Mouse (Mus musculus) lung, postnatal 0 days (tissue): ENCODE results near the gene Nenf. TPM values are rescaled to one million over a fixed set of nuclear protein-coding genes. Genes with fewer than 3 reads are reported as not detected.

ENCODE experiments used
- ATAC-seq: fragments of 200-750 bp; cut with Nextera tagmentation; 2 replicates; pipeline ENCODE4 v1.8.0; 2017; ENCODE audit warnings: moderate library complexity
- DNase-seq: peaks from one replicate; pipeline ENCODE4 v3.0.0-alpha.2; 2016; ENCODE audit warnings: low spot score
- H3K27ac ChIP-seq: fragments of 300-500 bp; sonication (generic); 2 replicates; pipeline ENCODE4 v1.5.1; 2014; ENCODE audit warnings: antibody characterized with exemption, mild to moderate bottlenecking, low read length, mixed read lengths
- H3K27me3 ChIP-seq: fragments of 300-500 bp; sonication (generic); replicated peaks from 2 replicates; pipeline ENCODE4 v1.6.1; 2014; ENCODE audit warnings: low read length, mixed read lengths; ENCODE audit not compliant: insufficient read depth
- H3K36me3 ChIP-seq: fragments of 300-500 bp; sonication (generic); 2 replicates; pipeline ENCODE4 v1.6.1; 2014; ENCODE audit warnings: low read length, mixed read lengths; ENCODE audit not compliant: insufficient read depth
- H3K4me1 ChIP-seq: fragments of 300-500 bp; sonication (generic); 2 replicates; pipeline ENCODE4 v1.6.1; 2014; ENCODE audit warnings: antibody characterized with exemption, low read depth, low read length, mixed read lengths; ENCODE audit not compliant: insufficient read depth
- H3K4me2 ChIP-seq: fragments of 300-500 bp; sonication (generic); replicated peaks from 2 replicates; pipeline ENCODE4 v1.6.1; 2014; ENCODE audit warnings: low read depth, mild to moderate bottlenecking, low read length, moderate library complexity, mixed read lengths
- H3K4me3 ChIP-seq: fragments of 300-500 bp; sonication (generic); 2 replicates; pipeline ENCODE4 v1.5.1; 2014; ENCODE audit warnings: low read depth, low read length
- H3K9ac ChIP-seq: fragments of 300-500 bp; sonication (generic); replicated peaks from 2 replicates; pipeline ENCODE4 v1.6.1; 2014; ENCODE audit warnings: low read depth, mild to moderate bottlenecking
- H3K9me3 ChIP-seq: fragments of 300-500 bp; sonication (generic); 2 replicates; pipeline ENCODE4 v1.6.1; 2016; ENCODE audit warnings: low read length, mixed read lengths
- CTCF ChIP-seq: IDR thresholded peaks from 2 replicates; pipeline ENCODE4 v1.5.1; 2016; ENCODE audit warnings: antibody characterized with exemption, mild to moderate bottlenecking
- EP300 ChIP-seq: IDR thresholded peaks from 2 replicates; pipeline ENCODE4 v1.6.1; 2016; ENCODE audit warnings: antibody characterized with exemption, mild to moderate bottlenecking, control low read depth
- WGBS: fragments of 180-500 bp; shearing (Covaris S2); extraction: QIAGEN DNeasy Blood & Tissue Kit; methylation state at CpG from one replicate; pipeline ENCODE4 v1.1.7; 2014; 5-methylcytosine and 5-hydroxymethylcytosine counted together
- polyA plus RNA-seq: library from polyadenylated mRNA; unstranded; fragments of >200 nt; fragmentation: Nextera tagmentation; extraction: Ambion mirVana; gene quantifications from 2 replicates; pipeline ENCODE4 v1.2.1, GENCODE M21; 2015

Nenf gene
- polyA plus RNA-seq, 1 experiment from 2014 or later, result 177 TPM

DNA sequence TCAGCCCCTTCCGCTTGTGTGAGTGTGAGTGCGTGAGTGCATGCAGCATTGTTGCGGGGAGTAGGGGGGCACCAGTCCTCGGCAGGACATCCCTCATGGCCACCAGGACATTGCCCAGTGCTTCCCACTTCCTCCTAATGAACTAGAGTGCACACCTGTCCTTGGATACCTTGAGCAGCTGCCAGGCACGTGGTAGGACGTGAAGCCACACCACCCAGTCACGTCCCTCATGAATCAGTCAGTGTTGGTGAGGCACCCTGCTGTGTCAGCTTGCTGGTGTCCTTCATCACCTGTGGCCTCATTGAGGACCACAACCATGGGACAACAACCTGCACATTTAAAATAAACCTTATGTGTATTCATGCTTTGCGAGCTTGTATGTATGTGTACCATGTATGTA, 33.5 kb downstream of the Nenf start:
- no peak for DNase-seq
- ATAC-seq, result no peak
- 84% methylated on average over 8 of the region's 8 CpGs for WGBS
- Histone ChIP-seq H3K27me3 (no peaks in the 10 kb centered on the region), H3K36me3 (no peaks in the 10 kb centered on the region), H3K9ac (no peak overlapping the region), H3K4me3 (no peak overlapping the region), H3K4me2 (no peak overlapping the region), H3K9me3 (no peaks in the 10 kb centered on the region), H3K4me1 (no peaks in the 10 kb centered on the region), H3K27ac (no peak overlapping the region)
- no peak for TF ChIP-seq EP300
- no peak for TF ChIP-seq CTCF

DNA sequence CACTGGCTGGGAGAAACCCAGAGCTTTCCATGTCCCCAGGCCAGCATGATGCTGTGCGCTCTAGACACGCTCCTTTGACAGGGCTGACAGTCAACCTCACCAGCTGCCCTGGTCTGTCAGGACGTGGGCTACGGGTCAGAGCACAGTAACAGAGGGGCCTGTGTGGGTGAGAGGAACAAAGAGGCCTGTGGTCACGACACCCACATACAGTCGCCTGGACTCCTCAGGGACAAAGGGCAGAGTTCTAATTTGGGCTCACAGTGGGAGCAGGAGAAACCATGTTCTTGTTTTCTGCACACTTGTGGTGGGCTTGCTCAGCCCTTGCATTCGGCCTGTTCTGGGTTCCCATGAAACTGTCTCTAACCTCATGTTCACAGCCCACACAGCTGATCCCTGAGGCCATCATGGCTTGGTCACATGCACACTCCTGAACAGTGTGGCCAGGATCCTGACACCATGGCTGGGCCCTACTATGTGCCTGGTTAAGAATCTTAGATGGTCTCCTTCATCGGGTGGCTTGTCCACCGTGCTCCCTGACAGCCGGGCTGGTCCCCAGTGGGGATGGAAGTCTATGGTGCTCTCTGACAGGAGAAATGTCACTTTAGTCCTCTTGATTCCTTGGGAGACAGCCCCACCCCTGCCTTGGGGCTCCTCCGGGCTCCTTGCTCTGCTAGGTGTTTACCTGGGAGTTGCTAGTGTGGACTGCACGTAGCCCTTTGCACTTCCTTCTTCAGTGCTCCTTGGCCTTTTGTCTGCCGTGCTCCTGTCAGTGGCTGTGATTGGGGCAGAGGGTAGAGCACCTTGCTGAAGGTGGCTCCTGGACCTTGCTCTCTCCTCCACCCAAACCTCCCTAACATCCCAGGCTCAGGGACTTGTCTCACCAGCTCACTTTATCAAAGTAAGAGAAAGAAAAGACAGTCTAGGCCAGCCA, 34.6 kb downstream of the Nenf start:
- no peak overlapping the region for H3K4me3 ChIP-seq
- TF ChIP-seq CTCF (no peak), EP300 (no peak)
- H3K27ac ChIP-seq, result no peak overlapping the region
- H3K27me3 ChIP-seq, result no peaks in the 10 kb centered on the region
- H3K4me1 ChIP-seq, result no peaks in the 10 kb centered on the region; the same call in 1 of the 2 replicates
- ATAC-seq, result no peak
- no peaks in the 10 kb centered on the region for H3K36me3 ChIP-seq
- 78% methylated on average over 13 of the region's 13 CpGs for WGBS
- no peak overlapping the region for H3K9ac ChIP-seq
- DNase-seq, result no peak
- H3K9me3 ChIP-seq, result no peaks in the 10 kb centered on the region
- no peak overlapping the region for H3K4me2 ChIP-seq

GRCm38 (mm10) chr1:191282319-191282718, 35.7 kb downstream of the Nenf start:
- Histone ChIP-seq H3K36me3 (no peaks in the 10 kb centered on the region), H3K4me3 (no peak overlapping the region), H3K9me3 (no peaks in the 10 kb centered on the region), H3K4me1 (no peaks in the 10 kb centered on the region; the same call in 1 of the 2 replicates), H3K9ac (no peak overlapping the region), H3K27ac (no peak overlapping the region), H3K4me2 (no peak overlapping the region), H3K27me3 (no peaks in the 10 kb centered on the region)
- DNase-seq (no peak), ATAC-seq (no peak)
- 64% methylated on average over 1 of the region's 1 CpGs for WGBS
- TF ChIP-seq EP300, result no peak
- TF ChIP-seq CTCF, result peak; percentile 40

- no peaks in the 10 kb centered on the region for H3K27me3 ChIP-seq
- no peaks in the 10 kb centered on the region for H3K36me3 ChIP-seq
- TF ChIP-seq EP300, result no peak
- no peak for TF ChIP-seq CTCF
- no peak overlapping the region for H3K9ac ChIP-seq
- WGBS, result 40% methylated on average over 7 of the region's 7 CpGs
- no peak overlapping the region for H3K4me2 ChIP-seq
- H3K27ac ChIP-seq, result peak overlapping the region; percentile 76
- DNase-seq, result peak; percentile 81
- no peaks in the 10 kb centered on the region; the same call in 1 of the 2 replicates for H3K4me1 ChIP-seq
- ATAC-seq, result peak; percentile 39
- no peaks in the 10 kb centered on the region for H3K9me3 ChIP-seq
- H3K4me3 ChIP-seq, result no peak overlapping the region
Observed at GRCm38 (mm10) chr1:191281171-191281570, 36.8 kb downstream of the Nenf start.

DNA sequence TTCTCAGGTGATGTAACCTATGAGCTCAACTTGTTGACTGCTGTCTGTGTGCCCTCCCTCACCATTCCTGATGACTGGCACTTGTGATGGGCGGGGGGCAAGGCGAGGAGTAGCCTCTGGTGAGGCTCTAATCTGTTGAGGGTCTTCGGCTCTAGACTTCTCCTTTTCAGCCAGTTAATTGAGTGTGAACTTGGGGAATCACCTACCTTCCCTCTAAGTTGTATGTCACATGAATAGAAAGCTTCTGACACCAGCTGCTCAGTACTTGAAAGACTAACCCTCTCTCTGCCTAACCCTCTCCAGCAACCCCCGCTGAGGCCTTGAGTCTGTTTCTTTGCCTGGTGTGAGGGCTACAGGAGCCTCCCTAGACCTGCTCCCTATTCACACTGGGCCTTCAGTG, 39.7 kb downstream of the Nenf start:
- no peaks in the 10 kb centered on the region for H3K9me3 ChIP-seq
- no peak overlapping the region for H3K9ac ChIP-seq
- TF ChIP-seq EP300, result no peak
- no peak for TF ChIP-seq CTCF
- peak; percentile 10; the same call in 1 of the 2 replicates for ATAC-seq
- peak overlapping the region; percentile 71 for H3K27ac ChIP-seq
- 67% methylated on average over 4 of the region's 4 CpGs for WGBS
- DNase-seq, result no peak
- no peaks in the 10 kb centered on the region; the same call in 1 of the 2 replicates for H3K4me1 ChIP-seq
- no peak overlapping the region for H3K4me3 ChIP-seq
- no peaks in the 10 kb centered on the region for H3K36me3 ChIP-seq
- H3K4me2 ChIP-seq, result no peak overlapping the region
- no peaks in the 10 kb centered on the region for H3K27me3 ChIP-seq

GRCm38 (mm10) chr1:191277549-191278059, 40.4 kb downstream of the Nenf start:
- ATAC-seq, result peak; percentile 92
- WGBS, result 54% methylated on average over 14 of the region's 14 CpGs
- peak overlapping the region; percentile 73 for H3K27ac ChIP-seq
- no peaks in the 10 kb centered on the region for H3K9me3 ChIP-seq
- TF ChIP-seq CTCF, result no peak
- TF ChIP-seq EP300, result peak; percentile 79
- no peak overlapping the region for H3K4me2 ChIP-seq
- no peaks in the 10 kb centered on the region for H3K36me3 ChIP-seq
- no peaks in the 10 kb centered on the region; the same call in 1 of the 2 replicates for H3K4me1 ChIP-seq
- H3K9ac ChIP-seq, result no peak overlapping the region
- H3K27me3 ChIP-seq, result no peaks in the 10 kb centered on the region
- DNase-seq, result peak; percentile 96
- no peak overlapping the region for H3K4me3 ChIP-seq
